30 mouse cellular contexts compared by ENCODE assay signal in genomic region chr16:26525832-26526231, GRCm38 (mm10). TPM values are rescaled to one million over a fixed set of nuclear protein-coding genes. Genes with fewer than 3 reads are reported as not detected.
DNase-seq lines count a peak whose midpoint lies in the region; ATAC-seq and TF ChIP-seq lines count a peak whose summit lies in the region.
"Had no signal": no experiment of that assay in that cellular context is flagged by ENCODE, and none has a peak within 500 bp of the region (broad histone marks: within the 10 kb centered on the region; RNA-seq: fewer than 3 reads in every experiment).

No protein-coding gene starts in this region.

- H3K27me3 ChIP-seq in forebrain, embryonic 14.5 days (replicated peaks; ENCODE audit: control insufficient read depth, insufficient read depth, low read length) = no peaks in the 10 kb centered on the region
- H3K27me3 ChIP-seq in forebrain, embryonic 13.5 days = no peaks in the 10 kb centered on the region
- H3K27me3 ChIP-seq in forebrain, embryonic 16.5 days (replicated peaks; ENCODE audit: control insufficient read depth, insufficient read depth, low read length) = no peaks in the 10 kb centered on the region
- no peaks in the 10 kb centered on the region for H3K27me3 ChIP-seq in forebrain, embryonic 11.5 days (ENCODE audit: control insufficient read depth, insufficient read depth, low read length)
- no peaks in the 10 kb centered on the region for H3K27me3 ChIP-seq in kidney, adult 2 months (replicated peaks; ENCODE audit: control insufficient read depth, insufficient read depth, low read length)
- H3K27me3 ChIP-seq in neural tube, embryonic 13.5 days = no peaks in the 10 kb centered on the region
- H3K27me3 ChIP-seq: CH12.LX; embryonic facial prominence, embryonic 13.5 days; embryonic facial prominence, embryonic 15.5 days; forebrain, embryonic 12.5 days had no signal

- no peaks in the 10 kb centered on the region for H3K9me3 ChIP-seq in forebrain, embryonic 14.5 days (replicated peaks; ENCODE audit: control insufficient read depth, low read length)
- no peaks in the 10 kb centered on the region for H3K9me3 ChIP-seq in forebrain, embryonic 13.5 days (replicated peaks)
- H3K9me3 ChIP-seq in forebrain, embryonic 16.5 days (ENCODE audit: control insufficient read depth, low read length) = no peaks in the 10 kb centered on the region
- H3K9me3 ChIP-seq in forebrain, embryonic 11.5 days (ENCODE audit: control insufficient read depth, low read length) = no peaks in the 10 kb centered on the region
- no peaks in the 10 kb centered on the region for H3K9me3 ChIP-seq in neural tube, embryonic 13.5 days
- H3K9me3 ChIP-seq: embryonic facial prominence, embryonic 13.5 days; embryonic facial prominence, embryonic 15.5 days; forebrain, embryonic 12.5 days; G1E had no signal

- no peak overlapping the region for H3K27ac ChIP-seq in forebrain, embryonic 14.5 days (ENCODE audit: low read depth, low read length)
- no peak overlapping the region for H3K27ac ChIP-seq in forebrain, embryonic 13.5 days
- H3K27ac ChIP-seq in forebrain, embryonic 16.5 days (ENCODE audit: low read length) = peak overlapping the region; percentile 35; the same call in 1 of the 2 replicates
- H3K27ac ChIP-seq in forebrain, embryonic 11.5 days (ENCODE audit: low read depth, low read length) = no peak overlapping the region
- H3K27ac ChIP-seq in kidney, adult 2 months (ENCODE audit: insufficient read depth, low read depth, low read length) = peak overlapping the region; percentile 50
- H3K27ac ChIP-seq in neural tube, embryonic 13.5 days (replicated peaks) = 0 out of 2 replicates have a peak overlapping the region, but pooled peaks have one; percentile 38
- H3K27ac ChIP-seq: embryonic facial prominence, embryonic 13.5 days; embryonic facial prominence, embryonic 15.5 days; forebrain, embryonic 12.5 days had no signal

- DNase-seq in forebrain, embryonic 14.5 days (ENCODE audit: low spot score) = peak; percentile 45
- no peak for DNase-seq in forebrain, embryonic 11.5 days (ENCODE audit: low spot score)
- no peak for DNase-seq in kidney, adult 2 months
- no peak for DNase-seq in kidney, adult 18-20 months
- no peak for DNase-seq in neural tube, embryonic 10.5 days (ENCODE audit: extremely low spot score, low spot score)
- DNase-seq: adrenal gland, adult 8-10 months; adrenal gland, postnatal 14 days; adrenal gland, postnatal 36 days; B cell, adult 2 months; cerebellum, adult 11 months; cerebellum, adult 18-20 months; cerebellum, adult 8-10 months; cerebellum, adult 9-11 months; cerebellum, postnatal 14 days; cerebellum, postnatal 36 days; embryo, embryonic 11 days had no signal

- TF ChIP-seq CTCF in kidney, adult 2 months (conservative IDR thresholded peaks at IDR 0.05; ENCODE audit: insufficient read depth, insufficient read length, low read depth, low read length) = no peak

- H3K9ac ChIP-seq in forebrain, embryonic 14.5 days (ENCODE audit: low read length) = no peak overlapping the region
- no peak overlapping the region for H3K9ac ChIP-seq in forebrain, embryonic 13.5 days
- no peak overlapping the region for H3K9ac ChIP-seq in forebrain, embryonic 16.5 days (replicated peaks; ENCODE audit: low read depth, low read length)
- H3K9ac ChIP-seq in forebrain, embryonic 11.5 days (ENCODE audit: low read length) = no peak overlapping the region
- H3K9ac ChIP-seq in neural tube, embryonic 13.5 days = no peak overlapping the region
- H3K9ac ChIP-seq: embryonic facial prominence, embryonic 13.5 days; embryonic facial prominence, embryonic 15.5 days; forebrain, embryonic 12.5 days had no signal

- 0 out of 2 replicates have a peak, but pooled peaks have one; percentile 13 for ATAC-seq in forebrain, embryonic 14.5 days
- no peak; the same call in 1 of the 2 replicates for ATAC-seq in forebrain, embryonic 13.5 days
- no peak for ATAC-seq in forebrain, embryonic 16.5 days
- no peak for ATAC-seq in forebrain, embryonic 11.5 days (replicated peaks; ENCODE audit: low FRiP score)
- no peak for ATAC-seq in neural tube, embryonic 13.5 days (ENCODE audit: low read depth)
- ATAC-seq: activated CD4-positive, CD25-positive, alpha-beta regulatory T cell, adult 4 months; CD4-positive, CD25-positive, alpha-beta regulatory T cell, adult 4 months; Patski had no signal

- no peaks in the 10 kb centered on the region for H3K36me3 ChIP-seq in forebrain, embryonic 14.5 days (ENCODE audit: control insufficient read depth, insufficient read depth, low read length)
- no peaks in the 10 kb centered on the region for H3K36me3 ChIP-seq in forebrain, embryonic 13.5 days (ENCODE audit: poor library complexity, severe bottlenecking)
- no peaks in the 10 kb centered on the region for H3K36me3 ChIP-seq in forebrain, embryonic 16.5 days (ENCODE audit: control insufficient read depth, insufficient read depth)
- H3K36me3 ChIP-seq in forebrain, embryonic 11.5 days (ENCODE audit: control insufficient read depth, insufficient read depth, low read length) = no peaks in the 10 kb centered on the region
- no peaks in the 10 kb centered on the region for H3K36me3 ChIP-seq in kidney, adult 2 months (ENCODE audit: control insufficient read depth, insufficient read depth, low read length)
- no peaks in the 10 kb centered on the region for H3K36me3 ChIP-seq in neural tube, embryonic 13.5 days
- H3K36me3 ChIP-seq: embryonic facial prominence, embryonic 13.5 days; embryonic facial prominence, embryonic 15.5 days; forebrain, embryonic 12.5 days; G1E had no signal

- no peak for TF ChIP-seq POLR2A in kidney, adult 2 months (IDR thresholded peaks at IDR 0.05; ENCODE audit: low read depth, low read length)

- no peak overlapping the region for H3K4me2 ChIP-seq in forebrain, embryonic 14.5 days (ENCODE audit: low read length)
- H3K4me2 ChIP-seq in forebrain, embryonic 13.5 days = no peak overlapping the region
- H3K4me2 ChIP-seq in forebrain, embryonic 16.5 days (ENCODE audit: low read length) = no peak overlapping the region
- no peak overlapping the region for H3K4me2 ChIP-seq in forebrain, embryonic 11.5 days (ENCODE audit: low read depth, low read length, severe bottlenecking)
- H3K4me2 ChIP-seq in neural tube, embryonic 13.5 days = no peak overlapping the region
- H3K4me2 ChIP-seq: embryonic facial prominence, embryonic 13.5 days; embryonic facial prominence, embryonic 15.5 days; forebrain, embryonic 12.5 days had no signal

- WGBS in forebrain, embryonic 14.5 days = 37% methylated on average over 5 of the region's 5 CpGs
- 58% methylated on average over 5 of the region's 5 CpGs for WGBS in forebrain, embryonic 13.5 days
- 35% methylated on average over 5 of the region's 5 CpGs for WGBS in forebrain, embryonic 16.5 days
- 77% methylated on average over 5 of the region's 5 CpGs for WGBS in forebrain, embryonic 11.5 days
- WGBS in kidney, adult 2 months = 88% methylated on average over 5 of the region's 5 CpGs
- WGBS in neural tube, embryonic 13.5 days = 64% methylated on average over 5 of the region's 5 CpGs

- peaks cover 17% of the 10 kb centered on the region for H3K4me1 ChIP-seq in forebrain, embryonic 14.5 days (ENCODE audit: control insufficient read depth, insufficient read depth, low read length)
- peaks cover 20% of the 10 kb centered on the region for H3K4me1 ChIP-seq in forebrain, embryonic 13.5 days
- peaks cover 10% of the 10 kb centered on the region for H3K4me1 ChIP-seq in forebrain, embryonic 16.5 days (replicated peaks; ENCODE audit: control insufficient read depth, insufficient read depth, low read length)
- no peaks in the 10 kb centered on the region for H3K4me1 ChIP-seq in forebrain, embryonic 11.5 days (replicated peaks; ENCODE audit: control insufficient read depth, insufficient read depth, low read length)
- peaks cover 2% of the 10 kb centered on the region for H3K4me1 ChIP-seq in kidney, adult 2 months (ENCODE audit: control insufficient read depth, insufficient read depth, low read length)
- H3K4me1 ChIP-seq in neural tube, embryonic 13.5 days (replicated peaks) = peaks cover 30% of the 10 kb centered on the region
- H3K4me1 ChIP-seq: embryonic facial prominence, embryonic 15.5 days had no signal

- no peak overlapping the region for H3K4me3 ChIP-seq in forebrain, embryonic 14.5 days (ENCODE audit: low read depth, low read length)
- no peak overlapping the region for H3K4me3 ChIP-seq in forebrain, embryonic 13.5 days
- H3K4me3 ChIP-seq in forebrain, embryonic 16.5 days (replicated peaks; ENCODE audit: low read length) = no peak overlapping the region
- H3K4me3 ChIP-seq in forebrain, embryonic 11.5 days (ENCODE audit: low read depth, low read length) = no peak overlapping the region
- H3K4me3 ChIP-seq in kidney, adult 2 months (ENCODE audit: insufficient read depth, low read depth, low read length) = no peak overlapping the region
- H3K4me3 ChIP-seq in neural tube, embryonic 13.5 days = no peak overlapping the region
- H3K4me3 ChIP-seq: embryonic facial prominence, embryonic 13.5 days; embryonic facial prominence, embryonic 15.5 days; erythroblast, embryonic 14.5 days; forebrain, embryonic 12.5 days had no signal

RNA-seq across cellular contexts. Expression of gene Tmem207, which starts 0.7 kb away (rescaled TPM):
- not detected in 2 replicates for polyA plus RNA-seq in forebrain, embryonic 14.5 days (2014; fragmentation: Nextera tagmentation; extraction: Ambion mirVana)
- not detected in 2 replicates for polyA plus RNA-seq in forebrain, embryonic 13.5 days (2015; fragmentation: Nextera tagmentation; extraction: Ambion mirVana)
- polyA plus RNA-seq in forebrain, embryonic 16.5 days (2015; fragmentation: Nextera tagmentation; extraction: Ambion mirVana) = not detected in 2 replicates
- not detected in 2 replicates for polyA plus RNA-seq in forebrain, embryonic 11.5 days (2014; fragmentation: Nextera tagmentation; extraction: Ambion mirVana)
- polyA plus RNA-seq in kidney, adult 2 months (2012; rRNA removed) = 7.2 and 7.8 TPM in 2 replicates
- polyA plus RNA-seq in neural tube, embryonic 13.5 days (2015; fragmentation: Nextera tagmentation; extraction: Ambion mirVana) = 0.07 TPM in 1 of 2 replicates, not detected in the other
- polyA plus RNA-seq: activated CD4-positive, CD25-positive, alpha-beta regulatory T cell, adult 4 months; CD4-positive, CD25-positive, alpha-beta regulatory T cell, adult 4 months; embryonic facial prominence, embryonic 11.5 days; embryonic facial prominence, embryonic 13.5 days; embryonic facial prominence, embryonic 15.5 days; erythroblast, embryonic 14.5 days; frontal cortex, adult 2 months; G1E; Patski had no signal

RNA-seq across cellular contexts. Expression of gene Il1rap, which starts 55.7 kb away (rescaled TPM):
- polyA plus RNA-seq in forebrain, embryonic 14.5 days (2014; fragmentation: Nextera tagmentation; extraction: Ambion mirVana) = 3.7 and 5.1 TPM in 2 replicates
- polyA plus RNA-seq in forebrain, embryonic 13.5 days (2015; fragmentation: Nextera tagmentation; extraction: Ambion mirVana) = 2.6 and 3.4 TPM in 2 replicates
- polyA plus RNA-seq in forebrain, embryonic 16.5 days (2015; fragmentation: Nextera tagmentation; extraction: Ambion mirVana) = 5.2 and 5.5 TPM in 2 replicates
- polyA plus RNA-seq in forebrain, embryonic 11.5 days (2014; fragmentation: Nextera tagmentation; extraction: Ambion mirVana) = 3.5 and 4.2 TPM in 2 replicates
- 2.7 and 3.1 TPM in 2 replicates for polyA plus RNA-seq in kidney, adult 2 months (2012; rRNA removed)
- 7.5 and 7.6 TPM in 2 replicates for polyA plus RNA-seq in neural tube, embryonic 13.5 days (2015; fragmentation: Nextera tagmentation; extraction: Ambion mirVana)

Comparison
In these comparisons a context has a peak if more than half of its experiments do, and no peak if none do; other contexts are left out.
1. H3K27ac ChIP-seq: peak in forebrain, embryonic 16.5 days (single experiment), kidney, adult 2 months (single experiment) and neural tube, embryonic 13.5 days (single experiment); none in forebrain, embryonic 14.5 days (single experiment), forebrain, embryonic 13.5 days (single experiment) and forebrain, embryonic 11.5 days (single experiment).